Mouse (Mus musculus): ENCODE measurements around the gene Rerg.

Gene Rerg

GRCm38 (mm10) chr6:137170226-137170625 lies at the start of gene Rerg:
Rerg (minus strand) TSS chr6:137170497.
- in situ Hi-C loops (cut with MseI, MboI): loop anchor here (10.0 kb wide), 2 partner anchors 75 to 115 kb away; no protein-coding TSS in a partner anchor

- in situ Hi-C loops (cut with MseI, MboI): loop anchor here in 1 of 2 experiments (25.0 kb wide), 1 partner anchor 494 kb away; no protein-coding TSS in a partner anchor
These were observed 47.7 kb upstream of the Rerg start for GRCm38 (mm10) chr6:137217841-137218463.

- in situ Hi-C loops (cut with MseI, MboI): loop anchor here in 1 of 2 experiments (25.0 kb wide), 1 partner anchor 501 kb away; no protein-coding TSS in a partner anchor
These were observed 41.1 kb upstream of the Rerg start for GRCm38 (mm10) chr6:137211441-137211840.

GRCm38 (mm10) chr6:137210991-137211390 lies 40.7 kb upstream of the Rerg start:
- in situ Hi-C loops (cut with MseI, MboI): loop anchor here in 1 of 2 experiments (25.0 kb wide), 1 partner anchor 501 kb away; no protein-coding TSS in a partner anchor

GRCm38 (mm10) chr6:137209992-137210391 lies 39.7 kb upstream of the Rerg start:
- in situ Hi-C loops (cut with MseI, MboI): loop anchor here (10.0 to 25.0 kb wide), 2 partner anchors 502 to 515 kb away; no protein-coding TSS in a partner anchor

GRCm38 (mm10) chr6:137207126-137207525 lies 36.8 kb upstream of the Rerg start:
- in situ Hi-C loops (cut with MseI, MboI): loop anchor here (10.0 to 25.0 kb wide), 2 partner anchors 505 to 518 kb away; no protein-coding TSS in a partner anchor

- in situ Hi-C loops (cut with MseI, MboI): loop anchor here (10.0 to 25.0 kb wide), 2 partner anchors 506 to 519 kb away; no protein-coding TSS in a partner anchor
These were observed 35.5 kb upstream of the Rerg start for GRCm38 (mm10) chr6:137205662-137206400.

- in situ Hi-C loops (cut with MseI, MboI): loop anchor here (10.0 to 25.0 kb wide), 2 partner anchors 510 to 522 kb away; no protein-coding TSS in a partner anchor
These were observed 32.4 kb upstream of the Rerg start for GRCm38 (mm10) chr6:137202661-137203060.

- in situ Hi-C loops (cut with MseI, MboI): loop anchor here (10.0 to 25.0 kb wide), 2 partner anchors 511 to 523 kb away; no protein-coding TSS in a partner anchor
These were observed 31.3 kb upstream of the Rerg start for GRCm38 (mm10) chr6:137201578-137201977.

GRCm38 (mm10) chr6:137201166-137201565 lies 30.9 kb upstream of the Rerg start:
- in situ Hi-C loops (cut with MseI, MboI): loop anchor here (10.0 to 25.0 kb wide), 2 partner anchors 511 to 524 kb away; no protein-coding TSS in a partner anchor

GRCm38 (mm10) chr6:137192063-137192462 lies 21.8 kb upstream of the Rerg start:
- in situ Hi-C loops (cut with MseI, MboI): no loop called here

GRCm38 (mm10) chr6:137191026-137191425 lies 20.7 kb upstream of the Rerg start:
- in situ Hi-C loops (cut with MseI, MboI): no loop called here

- in situ Hi-C loops (cut with MseI, MboI): no loop called here
These were observed 20.3 kb upstream of the Rerg start for GRCm38 (mm10) chr6:137190577-137190976.

GRCm38 (mm10) chr6:137188375-137188926 lies 18.2 kb upstream of the Rerg start:
- in situ Hi-C loops (cut with MseI, MboI): no loop called here

- in situ Hi-C loops (cut with MseI, MboI): no loop called here
These were observed 17.1 kb upstream of the Rerg start for GRCm38 (mm10) chr6:137187426-137187825.

- in situ Hi-C loops (cut with MseI, MboI): no loop called here
These were observed 10.3 kb upstream of the Rerg start for GRCm38 (mm10) chr6:137180636-137181035.

- in situ Hi-C loops (cut with MseI, MboI): no loop called here
These were observed 9.8 kb upstream of the Rerg start for GRCm38 (mm10) chr6:137180115-137180514.

- in situ Hi-C loops (cut with MseI, MboI): loop anchor here (10.0 kb wide), 2 partner anchors 84 to 124 kb away; no protein-coding TSS in a partner anchor
These were observed 8.7 kb upstream of the Rerg start for GRCm38 (mm10) chr6:137179026-137179425.

- in situ Hi-C loops (cut with MseI, MboI): loop anchor here (10.0 kb wide), 2 partner anchors 76 to 116 kb away; no protein-coding TSS in a partner anchor
These were observed 349 bp upstream of the Rerg start for GRCm38 (mm10) chr6:137170646-137171045.

- in situ Hi-C loops (cut with MseI, MboI): loop anchor here in 1 of 2 experiments (5.0 kb wide), 1 partner anchor 72 kb away; no protein-coding TSS in a partner anchor
These were observed 927 bp downstream of the Rerg start for GRCm38 (mm10) chr6:137169171-137169968.

GRCm38 (mm10) chr6:137166843-137167242 lies 3.5 kb downstream of the Rerg start:
- in situ Hi-C loops (cut with MseI, MboI): loop anchor here in 1 of 2 experiments (5.0 kb wide), 1 partner anchor 70 kb away; no protein-coding TSS in a partner anchor

Data from mouse trophoblast stem cell (cell line).